Mouse (Mus musculus) heart, postnatal 10 days (tissue): Measurements from ENCODE around the gene Ints3. TPM values are rescaled to one million over a fixed set of nuclear protein-coding genes. Genes with fewer than 3 reads are reported as not detected.

ENCODE experiments used
- DNase-seq, 2 experiments: peaks; one replicate each; pipeline ENCODE4 v3.0.0; 2021
- intact Hi-C: fragments of 180-260 bp; cut with DNase I; formaldehyde crosslinking; loops from one replicate; pipeline ENCODE4 v1.15.1; 2025
- total RNA-seq, 2 experiments: library from RNA; stranded (reverse); gene quantifications; 2 replicates each; pipeline ENCODE4 v1.2.3; 2021

Ints3 gene
- total RNA-seq, 2 experiments from 2014 or later = 24.4 to 28.3 TPM

DNA sequence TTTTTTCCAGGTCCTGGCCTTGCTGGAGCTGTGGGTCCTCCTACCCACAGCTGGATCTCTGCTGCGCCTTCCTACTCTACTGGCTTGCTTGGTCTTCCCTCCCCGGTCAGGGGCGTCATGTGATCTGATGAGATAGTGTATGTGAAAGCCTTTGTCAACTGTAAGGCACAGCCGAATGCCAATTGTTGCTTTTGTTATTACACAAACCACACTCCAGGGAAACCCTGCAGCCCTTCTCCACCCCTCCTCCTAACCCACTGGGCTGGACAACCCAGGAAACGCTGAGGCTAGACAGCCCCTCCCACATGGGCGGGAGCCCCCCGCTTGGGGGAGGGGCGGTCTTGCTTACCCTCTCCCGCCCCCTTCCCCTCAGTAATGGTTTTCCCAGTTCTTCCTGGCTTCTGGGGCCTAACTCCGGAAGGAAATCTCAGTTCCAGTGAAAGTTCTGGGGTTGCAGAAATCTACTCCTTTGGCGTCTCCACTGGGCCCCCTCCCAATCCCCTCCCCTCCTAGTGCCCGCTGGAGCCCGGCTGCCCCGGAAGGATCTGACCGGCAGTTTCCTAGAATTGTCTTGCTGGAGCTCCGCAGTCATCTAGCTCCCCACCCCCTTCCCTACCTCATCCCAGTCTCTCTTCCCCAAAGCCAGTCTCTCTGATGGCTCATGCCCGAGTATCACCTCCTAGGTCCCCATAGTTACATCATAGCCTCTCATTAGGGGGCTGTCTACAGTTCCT is 13.1 kb upstream of the Ints3 start:
- intact Hi-C loops = loop anchor here (1.0 kb wide), 1 partner anchor 13 kb away; the partner anchor contains the start of gene Ints3
- DNase-seq = peak; percentile 92 to 93

DNA sequence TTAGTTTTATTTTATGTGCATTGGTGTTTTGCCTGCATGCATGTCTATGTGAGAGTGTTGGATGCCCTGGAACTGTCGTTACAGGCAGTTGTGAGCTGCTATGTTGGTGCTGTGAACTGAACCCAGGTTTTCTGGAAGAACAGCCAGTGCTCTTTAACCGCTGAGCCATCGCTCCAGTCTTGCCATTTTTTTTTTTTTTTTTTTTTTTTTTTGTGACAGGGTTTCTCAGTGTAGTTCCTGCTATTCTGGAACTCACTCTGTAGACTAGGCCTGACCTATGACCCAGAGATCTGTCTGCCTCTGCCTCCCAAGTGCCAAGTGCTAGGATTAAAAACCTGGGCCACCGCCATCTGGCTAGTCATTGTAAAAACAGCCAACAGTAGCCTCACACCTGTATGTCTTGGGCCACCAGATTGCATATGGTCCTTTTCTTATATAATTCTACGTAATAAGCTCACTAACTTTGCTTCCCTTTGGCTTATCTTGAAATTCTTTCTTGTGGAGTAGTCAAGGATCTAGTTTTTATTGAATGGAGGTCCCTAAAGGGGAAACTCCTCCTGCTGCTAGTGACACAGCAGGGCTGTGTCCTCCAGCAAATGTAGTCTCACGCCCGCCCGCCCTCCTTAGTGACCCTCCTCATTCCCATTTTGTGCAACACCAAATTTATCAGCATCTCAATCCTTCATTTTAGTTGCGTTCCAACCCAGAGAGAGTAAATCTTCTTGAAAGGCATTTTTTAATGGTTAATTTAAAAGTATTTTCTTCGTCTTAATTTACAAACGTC is 12.2 kb upstream of the Ints3 start:
- intact Hi-C loops = loop anchor here (1.0 kb wide), 1 partner anchor 12 kb away; the partner anchor contains the start of gene Ints3
- DNase-seq = peak; percentile 37 to 48

- intact Hi-C loops = no loop called here
- DNase-seq = no peak
Observed at GRCm38 (mm10) chr3:90443977-90444376, 10.6 kb upstream of the Ints3 start.

DNA sequence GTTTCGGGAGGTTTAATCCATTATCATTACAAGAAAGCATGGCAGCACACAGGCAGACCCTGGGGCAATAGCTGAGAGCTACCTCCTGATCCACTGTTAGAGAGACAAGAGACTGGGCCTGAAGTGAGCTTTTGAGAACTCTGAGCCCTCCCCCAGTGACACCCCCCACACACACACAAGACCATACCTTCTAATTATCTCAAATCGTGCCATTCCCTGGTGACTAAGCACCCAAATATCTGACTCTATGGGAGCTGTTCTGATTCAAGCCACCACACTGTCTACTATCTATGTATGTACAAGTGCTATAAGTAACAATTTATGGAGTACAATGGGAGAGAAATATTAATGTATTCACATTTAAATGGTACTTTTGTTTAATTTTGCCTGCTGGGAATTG is 7.3 kb upstream of the Ints3 start:
- DNase-seq = no peak
- intact Hi-C loops = no loop called here

- DNase-seq = no peak
- intact Hi-C loops = no loop called here
Observed at GRCm38 (mm10) chr3:90437131-90437530, 3.7 kb upstream of the Ints3 start.

DNA sequence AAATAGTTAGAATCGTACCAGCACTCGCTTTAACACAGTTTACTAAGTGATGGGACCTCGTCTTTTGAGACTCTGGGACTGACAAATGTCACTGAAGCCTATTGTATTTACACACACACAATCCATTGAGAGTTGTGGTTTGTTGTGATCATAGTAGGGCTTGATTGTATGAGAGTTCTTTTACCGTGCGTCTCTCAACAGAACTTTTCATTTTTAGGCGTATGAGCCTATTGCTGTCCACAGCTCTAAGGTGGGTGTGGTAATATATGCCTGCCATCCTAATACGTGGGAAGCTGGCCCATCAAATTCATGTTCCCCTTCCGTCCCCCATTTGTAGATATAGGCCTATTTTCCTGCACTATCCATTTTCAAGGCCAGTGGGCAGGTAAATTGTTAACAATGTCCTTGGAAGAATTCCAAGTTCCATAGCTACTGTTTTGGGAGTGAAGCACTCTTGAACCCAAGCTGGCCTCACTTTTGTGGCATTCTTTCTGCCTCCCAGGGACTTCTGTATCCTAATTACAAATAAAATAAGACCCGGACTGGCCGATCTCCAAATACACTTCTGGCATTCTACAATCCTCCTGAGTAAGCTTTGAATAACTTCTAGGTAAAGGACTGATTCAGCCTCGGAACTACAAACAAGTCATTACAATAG is 780 bp upstream of the Ints3 start:
- no peak for DNase-seq
- intact Hi-C loops = loop anchor here (5.0 kb wide), 1 partner anchor 33 kb away; the partner anchor contains the start of gene Npr1

DNA sequence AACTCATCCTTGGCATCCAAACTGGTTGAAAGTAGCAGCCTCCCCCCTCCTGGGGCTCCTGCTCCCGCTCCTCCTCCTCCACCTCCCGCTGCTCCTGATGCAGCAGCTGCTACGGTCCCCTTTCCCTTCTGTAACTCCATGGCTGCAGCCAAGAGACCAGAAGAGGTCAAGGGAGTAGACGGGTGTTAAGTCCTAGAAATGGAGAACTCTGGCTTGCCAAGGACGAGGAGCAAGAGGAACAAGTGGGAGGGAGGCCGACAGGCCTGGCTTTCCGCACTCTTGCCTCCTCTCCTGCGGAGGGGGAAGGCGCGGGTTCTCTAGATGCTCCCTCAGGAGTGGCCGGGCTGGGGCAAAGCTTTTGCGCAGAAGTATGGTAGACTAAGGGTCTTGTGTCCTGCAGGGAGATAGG is 607 bp downstream of the Ints3 start:
- intact Hi-C loops = loop anchor here (1.0 to 5.0 kb wide), 2 partner anchors 13 to 34 kb away; partner anchors contain the start of gene Npr1
- no peak for DNase-seq

- DNase-seq = no peak
- intact Hi-C loops = loop anchor here (5.0 kb wide), 1 partner anchor 35 kb away; the partner anchor contains the start of gene Npr1
Observed at GRCm38 (mm10) chr3:90432348-90432747, 1.1 kb downstream of the Ints3 start.

- DNase-seq = no peak
- intact Hi-C loops = no loop called here
Observed at GRCm38 (mm10) chr3:90429576-90429975, 3.8 kb downstream of the Ints3 start.

DNA sequence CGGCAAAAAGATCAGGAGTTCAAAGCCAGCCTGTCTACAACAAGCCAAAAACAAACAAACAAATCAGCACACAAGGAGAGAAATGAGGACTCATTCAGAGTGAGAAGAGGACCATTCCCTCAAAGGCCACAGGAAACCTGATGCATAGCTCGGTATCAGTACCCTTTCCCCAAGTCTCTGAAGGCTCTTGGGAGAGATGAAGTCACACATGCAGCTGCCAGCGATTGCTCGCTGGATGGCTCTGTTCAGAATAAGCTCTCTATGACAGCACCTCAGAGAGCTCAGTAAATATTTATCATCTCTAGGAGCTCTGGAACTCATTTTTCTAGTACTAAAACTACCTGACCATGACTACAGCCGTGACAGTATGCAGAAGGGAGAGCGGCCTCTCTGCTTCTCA is 5.2 kb downstream of the Ints3 start:
- intact Hi-C loops = no loop called here
- DNase-seq = peak in 1 of 2 experiments; percentile 46

- no peak for DNase-seq
- intact Hi-C loops = no loop called here
Observed at GRCm38 (mm10) chr3:90427574-90427973, 5.8 kb downstream of the Ints3 start.

DNA sequence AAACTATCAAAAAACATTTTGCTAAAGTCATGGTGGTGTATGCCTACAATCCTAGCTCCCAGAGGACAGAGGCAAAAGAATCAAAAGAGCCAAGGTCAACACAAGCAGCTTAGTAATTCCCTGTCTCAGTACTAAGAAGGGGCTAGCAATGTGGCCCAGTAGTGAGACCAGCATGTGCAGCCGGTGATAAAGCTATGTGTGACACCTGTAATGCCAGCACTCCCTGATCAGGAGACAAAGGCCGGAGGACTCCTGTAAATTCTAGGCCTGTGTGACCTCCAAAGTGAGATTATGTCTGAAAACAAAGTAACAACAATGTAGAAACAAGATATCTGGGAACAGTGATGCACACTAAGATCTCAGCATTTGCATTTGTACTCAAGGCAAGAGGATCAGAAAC is 7.9 kb downstream of the Ints3 start:
- DNase-seq = no peak
- intact Hi-C loops = no loop called here

GRCm38 (mm10) chr3:90423549-90423948 is 9.9 kb downstream of the Ints3 start:
- DNase-seq = no peak
- intact Hi-C loops = no loop called here

DNA sequence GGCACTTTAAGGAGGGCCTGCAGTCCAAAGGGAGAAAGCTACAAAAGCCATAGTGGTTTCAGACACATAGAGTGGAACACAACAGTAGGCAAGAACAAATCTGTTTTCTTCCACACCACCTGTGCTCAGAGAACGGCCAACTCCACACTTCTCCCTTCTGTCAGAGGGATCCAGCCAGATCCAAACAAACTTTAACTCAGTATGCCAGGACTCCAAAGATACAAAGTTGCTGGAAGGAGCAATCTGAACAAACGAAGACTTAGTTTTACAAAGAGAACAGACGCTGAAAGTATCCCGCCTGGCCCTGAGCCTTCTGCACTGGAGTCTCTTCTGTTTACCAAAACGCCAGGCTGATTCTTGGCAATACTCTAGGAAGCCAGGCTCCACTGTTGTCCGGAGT is 12.7 kb downstream of the Ints3 start:
- DNase-seq = no peak
- intact Hi-C loops = no loop called here

- intact Hi-C loops = loop anchor here (10.0 kb wide), 1 partner anchor 242 kb away; the partner anchor contains the start of gene S100a7a
- no peak for DNase-seq
Observed at GRCm38 (mm10) chr3:90413011-90413396, 20.4 kb downstream of the Ints3 start.

DNA sequence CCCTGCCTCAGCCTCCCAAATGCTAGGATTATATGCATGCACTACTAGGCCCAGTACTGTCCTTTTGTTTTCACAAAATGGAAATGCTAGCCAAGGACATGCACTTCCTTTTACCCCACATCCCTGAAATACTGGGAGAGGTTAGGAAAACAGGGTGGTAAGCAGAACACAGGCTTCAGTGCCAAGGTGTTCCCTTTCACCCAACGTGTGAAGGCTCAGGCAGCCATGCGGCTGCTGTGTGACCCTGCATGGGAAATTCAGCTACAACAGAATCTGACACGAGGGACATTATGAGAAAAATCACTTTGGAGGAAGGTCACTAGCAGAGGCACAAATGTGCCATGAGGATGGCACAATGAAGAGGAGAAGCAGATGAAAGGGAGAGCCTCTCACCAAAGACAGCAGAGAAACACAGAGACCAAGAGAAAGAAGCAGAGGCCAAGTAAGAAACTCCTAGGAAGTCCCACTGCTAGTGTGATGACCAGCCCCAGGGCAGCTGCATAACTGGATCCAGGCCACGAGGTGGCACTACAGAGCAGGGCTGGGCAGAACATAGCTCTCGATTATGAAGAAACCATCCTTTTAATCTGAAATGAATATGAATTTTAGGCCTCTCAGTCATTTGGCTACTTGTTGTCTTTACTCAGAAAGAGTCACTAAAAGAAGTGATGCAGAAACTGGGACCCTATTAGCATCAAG is 21.0 kb downstream of the Ints3 start:
- peak; percentile 81 to 87 for DNase-seq
- intact Hi-C loops = loop anchor here (1.0 to 10.0 kb wide), 2 partner anchors 54 to 242 kb away; partner anchors contain the start of gene S100a7a

DNA sequence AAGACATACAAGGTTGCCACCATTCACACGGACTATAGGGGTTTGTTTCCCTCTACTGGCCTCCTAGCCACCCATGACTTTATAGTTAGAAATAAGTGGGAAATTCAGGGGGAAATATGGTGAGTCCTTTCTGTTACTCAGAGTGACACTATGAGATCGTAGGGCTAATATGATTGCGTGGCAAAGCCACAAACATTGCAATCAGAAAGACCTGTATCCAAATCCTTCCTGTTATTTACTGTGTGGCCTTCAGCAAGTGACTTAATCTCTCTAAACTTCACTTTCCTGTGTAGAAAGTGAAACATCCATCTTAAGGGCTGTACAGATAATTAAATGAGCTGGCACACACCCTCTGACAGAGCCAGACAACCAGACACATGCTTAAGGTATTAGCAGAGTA is 24.7 kb downstream of the Ints3 start:
- DNase-seq = no peak
- intact Hi-C loops = no loop called here

GRCm38 (mm10) chr3:90406414-90406813 is 27.0 kb downstream of the Ints3 start:
- intact Hi-C loops = no loop called here
- no peak for DNase-seq

DNA sequence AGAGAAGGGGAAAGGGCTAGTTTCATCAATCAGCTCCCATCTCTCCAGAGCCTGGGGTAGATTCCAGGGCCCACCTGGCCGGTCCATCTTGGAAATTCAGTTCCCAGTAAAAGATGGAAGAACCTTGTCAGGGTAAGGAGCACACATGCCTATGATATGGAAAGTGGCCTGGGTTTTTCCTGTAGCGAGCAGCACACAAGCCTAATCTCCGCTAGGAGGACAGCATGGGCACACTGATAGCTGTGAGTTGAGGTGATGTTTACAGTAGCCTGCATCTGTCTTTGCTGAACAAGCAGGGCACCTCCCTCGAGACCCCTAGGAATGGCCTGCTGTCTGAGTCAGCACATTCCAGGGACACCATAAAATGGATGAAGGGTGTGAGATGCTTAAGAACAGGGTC is 28.8 kb downstream of the Ints3 start:
- no peak for DNase-seq
- intact Hi-C loops = no loop called here

DNA sequence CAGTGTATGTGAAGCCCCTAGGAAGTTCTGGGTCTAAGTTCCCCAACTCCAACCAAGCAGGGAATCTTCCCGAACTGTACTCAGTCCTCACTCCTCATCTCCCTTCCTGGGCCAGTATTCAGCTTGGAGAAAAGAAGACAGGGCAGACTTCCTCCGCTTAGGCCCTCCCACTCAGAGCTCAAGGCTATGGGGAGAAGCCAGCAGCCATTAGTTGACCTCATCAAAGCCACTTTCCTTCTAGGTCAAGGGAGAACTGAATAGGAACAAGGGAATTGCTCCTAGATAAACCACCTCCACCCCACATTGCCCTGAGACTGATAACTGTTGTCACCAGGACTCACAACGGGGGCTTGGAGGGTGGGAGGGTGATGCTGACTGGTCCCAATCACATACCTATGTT is 29.3 kb downstream of the Ints3 start:
- no peak for DNase-seq
- intact Hi-C loops = no loop called here

DNA sequence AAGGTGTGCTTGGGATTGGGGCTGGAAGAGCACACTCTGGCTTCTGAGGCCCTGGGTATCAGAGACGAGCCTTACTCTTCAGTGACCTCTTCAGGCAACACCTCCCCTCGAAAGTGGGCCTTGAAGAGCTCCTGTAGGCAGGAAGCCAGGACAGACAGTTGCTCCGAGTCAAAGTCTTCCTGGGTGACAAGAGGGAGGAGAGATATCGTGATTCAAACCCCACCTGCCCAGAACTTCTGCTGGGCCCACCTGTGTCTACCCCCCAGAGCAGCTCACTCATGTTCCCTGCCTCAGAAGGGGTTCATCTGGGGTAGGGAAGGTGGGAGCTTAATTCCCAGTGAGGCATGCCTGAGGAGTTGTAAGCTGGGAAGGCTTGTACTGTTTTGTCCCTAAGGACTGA is 32.4 kb downstream of the Ints3 start:
- intact Hi-C loops = no loop called here
- no peak for DNase-seq
